Mouse (Mus musculus) brain, embryonic 14.5 days (tissue): ENCODE results near the gene Adamtsl5.

Experiments
- CTCF ChIP-seq: fragments of 200-500 bp; IDR thresholded peaks from 2 replicates; pipeline ENCODE4 v1.5.1; 2012; ENCODE audit warnings: inconsistent platforms, mild to moderate bottlenecking, moderate library complexity, borderline replicate concordance; ENCODE audit not compliant: insufficient read depth, insufficient read length; ENCODE audit errors: extremely low read depth
- POLR2A ChIP-seq: fragments of 200-500 bp; IDR thresholded peaks from 2 replicates; pipeline ENCODE4 v1.6.1; 2012; ENCODE audit warnings: mild to moderate bottlenecking, inconsistent platforms, borderline replicate concordance; ENCODE audit not compliant: poor library complexity, insufficient read depth, insufficient read length, severe bottlenecking; ENCODE audit errors: extremely low read depth

- TF ChIP-seq CTCF = no peak
- no peak for TF ChIP-seq POLR2A
Measured at GRCm38 (mm10) chr10:80299301-80299700, 48.9 kb downstream of the Adamtsl5 start.
